Mouse (Mus musculus): ENCODE results near the gene C2cd5. TPM values are rescaled to one million over a fixed set of nuclear protein-coding genes. Genes with fewer than 3 reads are reported as not detected.

The C2cd5 gene
- polyA plus RNA-seq, 1 experiment from 2014 or later: 16.0 TPM

GRCm38 (mm10) chr6:143049117-143049516, 50.8 kb downstream of the C2cd5 start:
- Histone ChIP-seq H3K4me1 (replicated peaks) (peaks cover 4% of the 10 kb centered on the region), H3K27ac (no peak overlapping the region), H3K9me3 (replicated peaks) (no peaks in the 10 kb centered on the region), H3K4me2 (no peak overlapping the region), H3K9ac (no peak overlapping the region), H3K27me3 (no peaks in the 10 kb centered on the region), H3K4me3 (no peak overlapping the region), H3K36me3 (no peaks in the 10 kb centered on the region; the same call in 1 of the 2 replicates)
- ATAC-seq (replicated peaks; ENCODE audit: insufficient number of reproducible peaks, insufficient read depth, low FRiP score, low read depth): no peak
- 87% methylated on average over 2 of the region's 2 CpGs for WGBS

DNA sequence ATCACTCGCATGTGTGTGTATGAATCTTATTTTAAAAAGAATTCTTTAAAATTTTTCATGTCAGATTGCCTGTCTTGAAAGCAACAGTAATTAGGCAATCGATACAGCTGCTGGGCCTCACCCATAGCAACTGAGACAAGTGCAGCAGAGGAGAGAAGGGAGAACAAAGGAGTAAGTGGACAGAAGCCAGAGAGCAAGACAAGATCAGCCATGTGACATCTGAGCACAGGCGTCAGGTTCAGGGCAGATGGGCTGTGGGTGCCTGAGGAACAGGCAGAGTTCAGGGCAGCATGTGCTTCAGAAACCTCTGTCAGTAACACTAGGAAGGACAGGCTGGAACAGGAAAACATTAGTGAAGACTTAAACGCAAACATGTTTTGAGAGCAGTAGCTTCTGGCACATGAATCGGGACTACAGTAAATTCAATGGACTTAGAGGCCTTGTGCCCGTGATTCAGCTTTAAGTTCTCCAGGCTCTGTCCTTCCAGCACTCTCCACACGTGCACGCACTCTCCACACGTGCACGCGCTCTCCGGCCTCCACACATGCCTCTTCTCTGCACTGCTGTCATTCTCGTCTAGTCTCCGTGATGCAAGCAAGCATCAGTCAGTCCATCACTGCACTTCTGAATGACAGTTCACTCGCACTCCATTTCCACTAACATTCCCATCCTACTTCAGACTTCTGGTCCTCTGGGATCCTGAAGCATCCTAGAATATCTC, 52.2 kb downstream of the C2cd5 start:
- H3K36me3 ChIP-seq: no peaks in the 10 kb centered on the region; the same call in 1 of the 2 replicates
- H3K27ac ChIP-seq: no peak overlapping the region
- WGBS: 79% methylated on average over 15 of the region's 15 CpGs

DNA sequence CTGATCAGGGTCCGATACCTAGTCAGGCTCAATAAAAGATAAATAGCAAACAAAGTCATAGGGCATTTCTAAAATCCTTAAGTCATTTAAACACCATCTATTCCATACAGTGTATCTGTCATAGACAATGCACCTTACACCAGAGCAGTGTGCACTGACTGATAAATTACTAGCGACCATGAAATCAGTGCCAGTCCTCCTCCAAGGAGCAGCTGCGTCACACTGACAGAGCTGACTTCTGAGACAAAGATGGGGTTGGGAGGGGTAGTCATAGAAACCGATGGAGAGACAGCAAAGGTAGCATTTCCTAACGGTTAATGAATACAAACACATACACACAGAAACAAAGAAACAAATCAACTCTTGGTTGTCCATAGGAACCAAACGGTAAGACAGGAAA, 58.4 kb downstream of the C2cd5 start:
- H3K9ac ChIP-seq: no peak overlapping the region
- H3K27ac ChIP-seq: no peak overlapping the region
- H3K4me2 ChIP-seq: no peak overlapping the region
- H3K36me3 ChIP-seq: no peaks in the 10 kb centered on the region; the same call in 1 of the 2 replicates
- WGBS: 87% methylated on average over 6 of the region's 6 CpGs
- no peaks in the 10 kb centered on the region for H3K27me3 ChIP-seq
- no peak overlapping the region for H3K4me3 ChIP-seq
- H3K4me1 ChIP-seq (replicated peaks): no peaks in the 10 kb centered on the region
- ATAC-seq (replicated peaks; ENCODE audit: insufficient number of reproducible peaks, insufficient read depth, low FRiP score, low read depth): no peak
- H3K9me3 ChIP-seq (replicated peaks): no peaks in the 10 kb centered on the region

More for the DNA sequence above, 52.2 kb downstream of the C2cd5 start:
- peaks cover 4% of the 10 kb centered on the region for H3K4me1 ChIP-seq (replicated peaks)
- no peak overlapping the region for H3K4me3 ChIP-seq
- no peaks in the 10 kb centered on the region for H3K27me3 ChIP-seq
- H3K9ac ChIP-seq: no peak overlapping the region
- no peak for ATAC-seq (replicated peaks; ENCODE audit: insufficient number of reproducible peaks, insufficient read depth, low FRiP score, low read depth)
- H3K4me2 ChIP-seq: no peak overlapping the region
- no peaks in the 10 kb centered on the region for H3K9me3 ChIP-seq (replicated peaks)

DNA sequence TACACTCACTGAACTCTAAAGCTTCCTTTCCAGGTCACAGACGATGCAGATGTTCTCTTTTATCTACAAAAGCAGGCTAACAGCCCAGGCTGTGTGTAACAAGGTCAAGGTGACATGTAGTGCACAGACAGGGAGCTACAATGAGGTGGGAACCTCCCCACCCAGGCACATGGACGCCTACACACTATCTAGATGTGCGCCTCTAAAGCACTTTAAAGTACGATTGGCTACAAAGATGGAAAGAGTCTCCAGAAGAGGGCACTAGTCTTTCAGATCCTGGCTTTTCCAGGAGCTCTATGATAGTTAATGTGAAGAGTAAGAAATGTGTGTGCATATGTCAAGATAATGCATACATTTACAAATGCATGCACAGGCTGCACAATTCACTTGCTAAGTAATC, 64.7 kb downstream of the C2cd5 start:
- H3K9me3 ChIP-seq (replicated peaks): no peaks in the 10 kb centered on the region
- peaks cover 40% of the 10 kb centered on the region for H3K36me3 ChIP-seq
- no peaks in the 10 kb centered on the region for H3K4me1 ChIP-seq (replicated peaks)
- 42% methylated on average over 4 of the region's 4 CpGs for WGBS
- no peak for ATAC-seq (replicated peaks; ENCODE audit: insufficient number of reproducible peaks, insufficient read depth, low FRiP score, low read depth)
- H3K4me2 ChIP-seq: no peak overlapping the region
- H3K27me3 ChIP-seq: no peaks in the 10 kb centered on the region
- H3K27ac ChIP-seq: no peak overlapping the region
- H3K4me3 ChIP-seq: no peak overlapping the region
- no peak overlapping the region for H3K9ac ChIP-seq

GRCm38 (mm10) chr6:143034503-143034902, 65.4 kb downstream of the C2cd5 start:
- Histone ChIP-seq H3K27me3 (no peaks in the 10 kb centered on the region), H3K9me3 (replicated peaks) (no peaks in the 10 kb centered on the region), H3K4me2 (no peak overlapping the region), H3K4me1 (replicated peaks) (no peaks in the 10 kb centered on the region), H3K36me3 (peaks cover 45% of the 10 kb centered on the region), H3K27ac (no peak overlapping the region), H3K9ac (no peak overlapping the region), H3K4me3 (no peak overlapping the region)
- 87% methylated on average over 2 of the region's 2 CpGs for WGBS
- ATAC-seq (replicated peaks; ENCODE audit: insufficient number of reproducible peaks, insufficient read depth, low FRiP score, low read depth): no peak

GRCm38 (mm10) chr6:143030521-143030920, 69.4 kb downstream of the C2cd5 start:
- ATAC-seq (replicated peaks; ENCODE audit: insufficient number of reproducible peaks, insufficient read depth, low FRiP score, low read depth): no peak
- no peak overlapping the region for H3K27ac ChIP-seq
- no peaks in the 10 kb centered on the region for H3K4me1 ChIP-seq (replicated peaks)
- no peak overlapping the region for H3K4me2 ChIP-seq
- no peaks in the 10 kb centered on the region for H3K9me3 ChIP-seq (replicated peaks)
- peaks cover 42% of the 10 kb centered on the region for H3K36me3 ChIP-seq
- WGBS: 91% methylated on average over 5 of the region's 5 CpGs
- H3K27me3 ChIP-seq: no peaks in the 10 kb centered on the region
- H3K4me3 ChIP-seq: no peak overlapping the region
- H3K9ac ChIP-seq: no peak overlapping the region

DNA sequence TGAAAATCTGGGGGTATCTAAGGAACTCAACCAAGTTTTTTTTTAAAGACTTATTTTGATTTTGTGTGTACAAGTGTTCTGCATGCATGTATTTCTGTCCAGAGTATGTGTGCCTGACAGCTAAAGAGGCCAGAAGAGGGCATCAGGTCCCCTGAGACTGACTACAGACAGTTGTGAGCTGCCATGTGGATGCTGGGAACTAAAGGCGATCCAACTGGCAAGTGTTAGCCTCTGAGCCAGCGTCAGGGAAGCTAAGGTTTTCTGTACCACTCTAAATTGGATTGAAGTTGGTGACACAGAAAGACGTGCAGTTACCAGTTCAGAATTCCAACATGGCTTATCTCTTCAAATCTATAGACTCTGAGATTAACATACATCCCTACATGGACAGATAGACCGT, 72.0 kb downstream of the C2cd5 start:
- H3K4me1 ChIP-seq (replicated peaks): no peaks in the 10 kb centered on the region
- H3K36me3 ChIP-seq: peaks cover 25% of the 10 kb centered on the region
- H3K9me3 ChIP-seq (replicated peaks): no peaks in the 10 kb centered on the region
- no peak overlapping the region for H3K4me2 ChIP-seq
- no peak for ATAC-seq (replicated peaks; ENCODE audit: insufficient number of reproducible peaks, insufficient read depth, low FRiP score, low read depth)
- no peak overlapping the region for H3K4me3 ChIP-seq
- 92% methylated on average over 4 of the region's 4 CpGs for WGBS
- no peak overlapping the region for H3K27ac ChIP-seq
- H3K9ac ChIP-seq: no peak overlapping the region
- H3K27me3 ChIP-seq: no peaks in the 10 kb centered on the region

- H3K4me2 ChIP-seq: no peak overlapping the region
- H3K4me1 ChIP-seq (replicated peaks): no peaks in the 10 kb centered on the region
- no peaks in the 10 kb centered on the region for H3K9me3 ChIP-seq (replicated peaks)
- ATAC-seq (replicated peaks; ENCODE audit: insufficient number of reproducible peaks, insufficient read depth, low FRiP score, low read depth): no peak
- no peak overlapping the region for H3K27ac ChIP-seq
- H3K4me3 ChIP-seq: no peak overlapping the region
- WGBS: 67% methylated on average over 10 of the region's 10 CpGs
- H3K9ac ChIP-seq: no peak overlapping the region
- peaks cover 21% of the 10 kb centered on the region for H3K36me3 ChIP-seq
- no peaks in the 10 kb centered on the region for H3K27me3 ChIP-seq
These were observed 72.5 kb downstream of the C2cd5 start for GRCm38 (mm10) chr6:143027402-143027801.

DNA sequence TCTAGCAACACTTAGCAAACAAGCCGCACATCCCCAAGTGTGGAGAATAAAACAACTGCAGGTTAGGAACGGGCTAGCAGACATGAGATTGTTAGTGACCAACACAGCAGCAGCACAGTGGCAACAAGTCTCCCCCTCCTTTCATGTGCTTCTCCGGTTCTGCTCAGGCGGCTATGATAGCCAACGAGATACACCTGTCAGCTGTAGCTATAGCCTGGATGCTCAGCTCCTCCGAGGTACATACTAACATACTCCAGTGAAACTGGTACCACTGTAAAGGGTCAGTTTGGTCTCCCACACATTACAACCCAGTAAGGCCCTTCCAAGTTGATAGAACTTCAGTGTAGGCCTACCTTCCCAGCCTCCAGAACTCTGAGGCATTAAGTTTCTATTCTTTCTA, 76.2 kb downstream of the C2cd5 start:
- Histone ChIP-seq H3K9me3 (replicated peaks) (no peaks in the 10 kb centered on the region), H3K4me1 (replicated peaks) (no peaks in the 10 kb centered on the region), H3K4me3 (no peak overlapping the region), H3K36me3 (no peaks in the 10 kb centered on the region), H3K9ac (no peak overlapping the region), H3K4me2 (no peak overlapping the region), H3K27ac (no peak overlapping the region), H3K27me3 (no peaks in the 10 kb centered on the region)
- no peak for ATAC-seq (replicated peaks; ENCODE audit: insufficient number of reproducible peaks, insufficient read depth, low FRiP score, low read depth)
- WGBS: 74% methylated on average over 6 of the region's 6 CpGs

DNA sequence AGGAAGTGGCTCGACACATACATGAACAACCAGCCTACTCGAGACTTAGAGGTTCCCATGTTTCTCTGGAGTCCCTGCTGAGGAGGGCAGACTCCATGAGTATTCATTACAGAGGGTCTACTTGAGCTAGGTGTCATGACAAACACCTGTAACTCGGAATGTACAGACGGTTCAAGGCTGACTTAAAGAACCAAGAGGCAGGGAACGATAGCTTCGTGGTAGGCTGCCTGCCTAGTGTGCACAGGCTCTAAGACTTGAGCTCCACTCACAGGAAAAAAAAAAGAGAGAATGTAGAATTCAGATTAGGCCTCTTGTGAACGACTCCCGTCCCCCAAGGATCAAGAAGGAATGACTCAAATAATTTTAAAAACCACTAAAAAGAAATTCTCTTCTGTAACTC, 78.2 kb downstream of the C2cd5 start:
- Histone ChIP-seq H3K27me3 (no peaks in the 10 kb centered on the region), H3K4me3 (no peak overlapping the region), H3K27ac (no peak overlapping the region), H3K36me3 (peaks cover 1% of the 10 kb centered on the region; the same call in 1 of the 2 replicates), H3K9ac (no peak overlapping the region), H3K9me3 (replicated peaks) (no peaks in the 10 kb centered on the region), H3K4me2 (no peak overlapping the region), H3K4me1 (replicated peaks) (no peaks in the 10 kb centered on the region)
- no peak for ATAC-seq (replicated peaks; ENCODE audit: insufficient number of reproducible peaks, insufficient read depth, low FRiP score, low read depth)
- 80% methylated on average over 8 of the region's 8 CpGs for WGBS

- ATAC-seq (replicated peaks; ENCODE audit: insufficient number of reproducible peaks, insufficient read depth, low FRiP score, low read depth): no peak
- H3K4me2 ChIP-seq: no peak overlapping the region
- H3K9me3 ChIP-seq (replicated peaks): no peaks in the 10 kb centered on the region
- no peak overlapping the region for H3K4me3 ChIP-seq
- H3K36me3 ChIP-seq: peaks cover 7% of the 10 kb centered on the region; the same call in 1 of the 2 replicates
- no peak overlapping the region for H3K27ac ChIP-seq
- H3K4me1 ChIP-seq (replicated peaks): no peaks in the 10 kb centered on the region
- WGBS: 62% methylated on average over 5 of the region's 5 CpGs
- no peaks in the 10 kb centered on the region for H3K27me3 ChIP-seq
- no peak overlapping the region for H3K9ac ChIP-seq
These were observed 79.3 kb downstream of the C2cd5 start for GRCm38 (mm10) chr6:143020647-143021046.

DNA sequence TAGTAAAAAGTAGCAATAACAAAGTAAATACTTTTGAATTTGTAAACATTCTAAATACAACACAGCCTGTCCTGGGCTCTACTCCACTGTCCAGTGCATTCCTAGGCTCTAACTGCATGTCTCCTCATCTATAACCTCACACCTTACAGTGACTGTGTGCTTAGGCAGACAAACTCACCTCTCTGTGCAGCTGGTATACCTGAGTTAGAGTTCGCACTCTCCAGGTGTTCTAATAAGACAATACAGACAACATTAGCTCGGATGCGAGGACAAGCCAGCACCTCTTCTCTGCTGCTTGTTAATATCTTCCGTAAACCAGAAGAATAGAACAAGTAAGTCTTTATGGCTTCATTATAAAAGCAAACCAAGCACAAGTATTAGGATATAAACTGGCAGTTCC, 79.8 kb downstream of the C2cd5 start:
- ATAC-seq (replicated peaks; ENCODE audit: insufficient number of reproducible peaks, insufficient read depth, low FRiP score, low read depth): no peak
- WGBS: 95% methylated on average over 4 of the region's 4 CpGs
- Histone ChIP-seq H3K4me2 (no peak overlapping the region), H3K27ac (no peak overlapping the region), H3K9me3 (replicated peaks) (no peaks in the 10 kb centered on the region), H3K9ac (no peak overlapping the region), H3K36me3 (peaks cover 7% of the 10 kb centered on the region; the same call in 1 of the 2 replicates), H3K4me1 (replicated peaks) (no peaks in the 10 kb centered on the region), H3K27me3 (no peaks in the 10 kb centered on the region), H3K4me3 (no peak overlapping the region)

All from heart, embryonic 15.5 days (tissue).